Mouse (Mus musculus) brain, embryonic 18.5 days (tissue): ENCODE data around the gene Fev.

Experiments
- DNase-seq: peaks from one replicate; pipeline ENCODE4 v3.0.0-alpha.2; 2012; ENCODE audit warnings: low read depth, low spot score

Gene Fev

DNA sequence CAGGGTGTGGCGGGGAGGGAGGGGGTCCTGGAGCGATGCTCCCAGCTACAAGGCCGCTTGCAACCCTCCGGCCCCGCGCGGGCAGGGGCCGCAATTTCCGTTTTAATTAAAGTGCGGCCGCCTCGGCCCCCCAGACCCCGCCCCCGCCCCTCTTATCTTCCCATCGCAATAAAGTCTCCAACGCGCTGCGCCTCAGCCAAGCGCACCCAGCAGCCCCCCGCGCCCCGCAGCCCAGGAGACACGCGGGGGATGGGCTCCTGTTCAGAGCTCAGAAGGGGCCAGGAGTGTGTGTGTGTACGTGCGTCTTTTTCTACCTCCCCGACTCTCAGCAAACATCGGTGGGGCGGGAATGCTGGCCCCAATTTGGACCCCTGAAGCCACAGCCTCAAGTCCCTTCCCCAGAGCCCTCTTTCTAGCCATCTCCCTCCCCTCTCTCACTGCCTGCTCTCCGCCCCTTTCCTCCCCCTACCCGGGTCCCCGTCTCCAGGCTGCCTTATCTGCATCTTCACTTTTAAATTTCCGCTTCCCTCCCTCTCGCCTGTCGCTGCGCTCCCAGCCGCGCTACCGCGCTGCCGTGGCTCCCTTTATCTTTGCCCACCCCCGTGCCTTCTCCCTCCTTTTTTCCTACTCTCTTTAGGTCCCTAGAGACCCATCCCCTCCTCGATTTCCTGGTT, at the start of gene Fev:
Gene Fev (minus strand): TSS at position 51 of the 674 bp plus-strand sequence.
- DNase-seq: no peak

GRCm38 (mm10) chr1:74927621-74928296, 42.5 kb upstream of the Fev start:
- DNase-seq: no peak

DNA sequence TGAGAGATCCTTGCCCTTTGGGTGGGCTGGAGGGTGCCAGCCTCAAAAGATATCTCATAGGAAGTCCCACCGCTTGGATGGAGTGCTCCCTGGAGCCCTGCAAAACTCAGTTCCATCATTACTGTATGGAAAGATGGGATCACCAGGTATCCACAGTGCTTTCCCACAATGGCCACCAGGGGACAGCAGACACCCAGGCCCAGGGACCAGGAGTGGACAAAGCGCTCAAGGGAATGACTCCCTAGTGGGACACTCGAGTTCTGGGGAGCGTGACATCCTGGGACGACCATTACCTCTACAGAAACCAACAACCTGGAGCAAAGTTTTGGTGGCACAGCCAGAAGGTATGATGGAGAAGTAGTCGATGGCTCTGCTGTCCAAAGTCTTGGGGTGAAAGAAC, 41.5 kb upstream of the Fev start:
- no peak for DNase-seq

DNA sequence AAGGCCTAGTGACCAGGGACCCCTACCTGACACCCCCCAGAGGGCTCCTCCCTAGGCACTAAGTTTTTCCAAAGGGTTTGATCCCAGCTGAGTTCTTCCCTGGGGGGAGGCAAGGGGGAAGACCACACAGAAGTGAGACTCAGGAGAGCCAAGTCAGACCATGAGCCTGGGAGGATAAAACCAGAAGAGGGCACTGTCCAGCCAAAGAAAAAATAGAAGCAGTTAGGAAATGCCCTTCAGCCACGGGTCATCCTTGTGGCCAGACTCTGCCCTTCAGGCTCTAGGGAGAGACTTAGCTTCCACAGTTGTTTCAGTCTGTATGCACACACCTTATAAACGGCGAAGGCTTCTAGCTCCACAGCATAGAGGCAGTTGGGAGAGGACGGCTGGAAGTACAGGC, 39.2 kb upstream of the Fev start:
- DNase-seq: no peak

- DNase-seq: no peak
These were observed 30.5 kb upstream of the Fev start for GRCm38 (mm10) chr1:74915706-74916105.

DNA sequence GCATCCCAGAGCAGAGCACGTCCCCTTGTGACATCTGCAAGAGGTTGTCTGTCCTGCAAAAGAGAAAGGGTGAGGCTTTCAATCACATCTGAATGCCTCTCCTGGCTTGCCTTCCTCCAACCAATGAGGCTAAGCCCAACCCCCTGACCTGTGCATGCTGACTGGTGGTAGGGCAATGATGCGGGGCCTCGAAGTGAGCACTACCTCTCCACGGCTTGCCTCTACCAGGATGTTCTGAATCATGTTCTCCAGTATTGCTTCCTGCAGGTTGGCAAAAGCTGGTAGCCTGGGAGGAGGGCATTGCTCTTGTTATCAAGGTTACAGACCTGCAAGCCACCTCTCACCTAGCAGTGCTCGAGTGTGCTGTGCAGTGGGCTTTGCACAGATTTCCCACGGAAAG, 17.0 kb upstream of the Fev start:
- no peak for DNase-seq

DNA sequence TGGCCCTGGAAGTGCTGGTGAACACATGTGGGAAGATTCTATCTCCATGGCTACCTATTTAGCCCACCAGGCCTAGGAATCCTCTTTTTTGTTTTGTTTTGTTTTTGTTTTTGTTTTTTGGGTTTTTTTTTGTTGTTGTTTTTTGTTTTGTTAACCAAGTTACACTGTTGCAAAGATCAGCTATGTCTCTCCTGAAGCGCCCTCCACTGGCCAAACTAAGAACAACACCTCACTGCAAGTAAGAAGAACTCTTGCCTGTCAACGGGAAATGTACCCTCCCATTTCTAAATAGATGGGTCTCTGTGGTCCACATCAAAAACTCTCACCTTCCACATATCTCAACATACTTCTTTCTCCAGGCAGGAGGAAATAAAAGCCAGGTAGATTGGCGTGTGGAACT, 16.5 kb upstream of the Fev start:
- no peak for DNase-seq

- no peak for DNase-seq
These were observed 15.4 kb upstream of the Fev start for GRCm38 (mm10) chr1:74900341-74901285.

- DNase-seq: no peak
These were observed 13.6 kb upstream of the Fev start for GRCm38 (mm10) chr1:74898656-74899431.

- DNase-seq: no peak
These were observed 12.8 kb upstream of the Fev start for GRCm38 (mm10) chr1:74897976-74898375.

- DNase-seq: no peak
These were observed 9.7 kb upstream of the Fev start for GRCm38 (mm10) chr1:74894966-74895365.

DNA sequence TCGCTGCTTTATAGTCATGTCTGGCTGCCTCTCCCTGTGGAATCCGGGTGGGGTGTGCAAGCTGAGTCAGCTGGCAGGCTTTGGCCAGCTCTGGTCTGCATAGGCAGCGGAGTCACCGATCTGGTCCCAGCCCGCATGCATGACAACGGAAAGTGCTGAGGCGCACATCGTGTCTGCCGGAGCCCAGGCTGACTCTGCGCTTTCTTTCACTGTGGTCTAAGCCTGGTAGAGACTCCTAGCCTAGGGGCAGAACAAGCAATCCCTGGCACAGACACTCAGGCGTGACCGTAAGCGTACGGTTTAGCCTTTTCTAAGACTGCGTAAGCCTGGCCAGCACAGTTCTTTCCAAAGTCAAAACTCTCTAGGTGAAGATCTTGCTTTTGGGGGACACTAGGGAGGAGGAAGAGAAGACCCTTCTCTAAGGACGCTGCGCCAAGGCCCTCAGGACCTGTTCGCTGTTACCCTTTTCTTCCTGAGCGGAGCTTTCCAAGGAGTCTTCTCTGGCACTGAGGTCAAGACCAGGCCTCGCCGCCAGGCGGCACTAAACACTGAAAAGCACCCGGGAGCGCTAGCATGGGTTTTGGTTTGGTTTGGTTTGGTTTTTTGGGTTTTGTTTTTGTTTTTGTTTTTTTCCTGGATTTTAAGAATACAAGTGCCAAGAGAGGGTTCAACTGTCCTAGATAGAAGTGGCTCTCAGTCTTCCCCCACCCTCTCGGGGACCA, 8.1 kb upstream of the Fev start, which contains the start of gene Cryba2:
Gene Cryba2 (minus strand): TSS at position 10 of the 722 bp plus-strand sequence.
- no peak for DNase-seq

DNA sequence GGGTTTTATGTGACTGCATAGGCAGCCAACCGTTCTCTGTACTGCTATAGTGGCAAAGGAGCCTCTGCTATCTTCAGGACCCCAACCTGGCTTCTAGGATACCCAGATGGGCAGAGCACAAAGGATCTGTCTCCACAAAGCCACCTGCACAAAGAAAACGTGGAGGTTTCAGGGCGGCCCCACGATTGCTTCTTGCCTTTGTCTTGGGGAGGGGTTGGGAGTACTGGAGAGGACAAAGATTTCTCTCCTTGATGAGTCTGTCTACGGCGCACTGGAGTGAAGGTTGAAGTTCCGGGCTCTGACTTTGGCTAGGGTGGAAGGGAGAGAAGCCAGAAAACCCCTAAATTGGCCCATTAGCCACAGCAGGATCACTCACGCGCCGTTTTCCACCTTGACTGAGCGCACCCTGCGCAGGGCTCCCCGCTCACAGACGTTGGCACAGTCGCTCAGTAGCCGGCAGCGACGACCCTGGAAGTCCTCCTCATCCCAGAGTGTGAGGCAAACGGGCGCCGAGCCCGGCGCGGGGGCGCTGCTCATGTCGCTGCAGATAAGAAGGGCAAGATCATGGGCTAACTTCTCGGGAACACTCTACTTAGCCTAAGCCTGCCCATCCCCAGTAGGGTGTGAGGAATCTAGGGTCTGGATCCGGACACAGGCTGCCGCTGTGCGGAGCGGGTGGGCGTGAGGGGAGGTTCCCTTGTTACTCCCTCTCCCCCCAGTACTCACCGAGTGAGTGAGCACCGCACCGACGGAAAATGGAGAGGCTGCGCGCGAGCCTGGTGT, 7.3 kb upstream of the Fev start:
- no peak for DNase-seq

DNA sequence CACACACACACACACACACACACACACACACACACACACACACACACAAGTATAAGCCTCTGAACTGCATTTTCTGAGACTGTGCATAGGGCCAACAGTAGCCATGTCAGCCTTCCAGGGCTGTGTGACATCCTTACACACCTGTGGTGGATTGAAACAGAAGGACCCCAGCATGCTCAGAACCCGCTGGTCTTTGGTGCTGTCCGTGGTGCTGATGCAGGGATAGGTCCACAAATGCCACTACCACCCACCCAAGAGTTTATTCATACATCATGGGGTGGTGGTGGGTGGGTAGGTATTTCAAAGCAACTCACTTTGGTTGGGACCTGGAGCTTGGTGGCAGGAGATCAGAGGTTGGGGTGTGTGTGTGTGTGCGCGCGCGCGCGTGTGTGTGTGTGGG, 6.3 kb upstream of the Fev start:
- no peak for DNase-seq

GRCm38 (mm10) chr1:74884196-74885141, 750 bp downstream of the Fev start:
- DNase-seq: no peak

DNA sequence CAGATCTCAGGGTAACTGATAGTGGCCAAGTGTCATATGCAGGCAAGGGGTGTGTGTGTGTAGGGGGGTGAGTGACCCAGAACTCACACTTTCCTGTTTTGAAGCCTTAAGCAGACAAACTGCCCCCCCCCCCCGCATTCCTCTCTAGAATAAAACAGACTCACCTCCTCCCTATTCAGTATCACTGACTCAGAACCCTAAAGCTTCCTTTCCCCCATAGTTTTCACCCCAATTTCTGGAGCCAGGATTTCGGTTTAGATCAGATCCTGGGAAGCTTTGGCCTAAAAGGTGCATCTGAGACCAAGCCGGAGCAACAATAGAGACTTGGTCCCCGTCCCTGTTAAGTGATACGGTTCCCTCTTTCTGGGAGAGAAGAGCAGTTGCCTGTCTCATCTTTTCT, 1.8 kb downstream of the Fev start:
- DNase-seq: no peak

GRCm38 (mm10) chr1:74882828-74883227, 2.4 kb downstream of the Fev start:
- no peak for DNase-seq

DNA sequence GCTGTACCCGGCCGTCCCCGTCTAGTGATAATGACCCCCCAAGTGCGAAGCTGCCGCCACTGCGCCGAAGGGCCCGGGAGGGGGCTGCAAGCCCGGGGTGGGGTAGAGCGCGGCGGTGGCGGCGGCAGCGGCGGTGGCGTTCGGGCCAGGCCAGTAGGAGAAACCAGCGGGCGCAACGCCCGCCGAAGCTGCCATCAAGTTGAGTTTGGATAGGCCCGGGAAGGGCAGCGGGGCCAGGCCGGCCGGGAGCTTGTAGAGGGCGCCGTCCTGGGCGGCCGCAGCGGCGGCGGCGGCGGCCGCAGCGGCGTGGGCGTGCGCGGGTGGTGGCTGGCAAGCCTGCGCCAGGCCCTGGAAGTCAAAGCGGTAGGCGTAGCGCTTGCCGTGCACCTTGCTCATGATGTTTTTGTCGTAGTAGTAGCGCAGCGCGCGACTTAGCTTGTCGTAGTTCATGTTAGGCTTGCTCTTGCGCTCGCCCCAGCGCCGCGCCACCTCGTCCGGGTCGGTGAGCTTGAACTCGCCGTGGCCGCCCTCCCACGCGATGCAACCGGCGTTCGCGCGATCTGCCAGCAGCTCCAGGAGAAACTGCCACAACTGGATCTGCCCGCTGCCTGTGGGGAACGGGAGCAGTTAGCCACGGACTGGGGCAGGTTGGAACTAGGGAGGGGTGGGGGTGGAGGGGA, 3.0 kb downstream of the Fev start:
- DNase-seq: no peak
